Mouse (Mus musculus) gastrocnemius, postnatal 14 days (tissue): Measurements from ENCODE around the gene Apol11b. TPM values are rescaled to one million over a fixed set of nuclear protein-coding genes. Genes with fewer than 3 reads are reported as not detected.

Source experiments
- total RNA-seq, 2 experiments: library from RNA; stranded (reverse); gene quantifications; 2 replicates each; pipeline ENCODE4 v1.2.3; 2021

The Apol11b gene
- total RNA-seq, 2 experiments from 2014 or later: 0.14 TPM; not detected in 1

Other genes with a start within 250 kb of the Apol11b start
- under 1 TPM; 0.29 to 0.51 TPM for gene Apol7a, start 244.2 kb downstream of the Apol11b start, total RNA-seq
- gene Apol9a, start 232.2 kb downstream of the Apol11b start, total RNA-seq: not detected
- gene Apol7b, start 195.8 kb downstream of the Apol11b start, total RNA-seq: 1 to 10 TPM; 3.7 to 3.9 TPM
- gene Apol10a, start 166.2 kb downstream of the Apol11b start, total RNA-seq: not detected
- not detected for gene Apol11a, start 135.0 kb downstream of the Apol11b start, total RNA-seq
- under 1 TPM; 0.11 to 0.27 TPM for gene Apol7c, start 110.0 kb downstream of the Apol11b start, total RNA-seq
- not detected for gene 1700025B11Rik, start 81.4 kb downstream of the Apol11b start, total RNA-seq
- under 1 TPM; 0.16 to 0.31 TPM for gene Apol10b, start 47.2 kb downstream of the Apol11b start, total RNA-seq
- gene Gm36245, start 44.0 kb downstream of the Apol11b start, total RNA-seq: not detected
- under 1 TPM; 0.29 to 0.82 TPM for gene Apol7e, start 55.6 kb upstream of the Apol11b start, total RNA-seq
- not detected for gene Apol9b, start 85.8 kb upstream of the Apol11b start, total RNA-seq
- not detected for gene Apol8, start 113.7 kb upstream of the Apol11b start, total RNA-seq
- 100 to 1,000 TPM in 1 of 2 experiments, 10 to 100 TPM in 1; 96.9 to 111 TPM for gene Myh9, start 198.9 kb upstream of the Apol11b start, total RNA-seq